Mouse (Mus musculus) cortical plate, adult 2 months (tissue): Measurements from ENCODE around the gene Sbno2.

Experiments
- CTCF ChIP-seq: fragments of 200-500 bp; IDR thresholded peaks from 2 replicates; pipeline ENCODE4 v1.5.1; 2011; ENCODE audit warnings: mild to moderate bottlenecking, control low read depth, low read length; ENCODE audit not compliant: insufficient read depth; ENCODE audit errors: extremely low read depth
- POLR2A ChIP-seq: fragments of 200-500 bp; IDR thresholded peaks from 2 replicates; pipeline ENCODE4 v1.6.1; 2011; ENCODE audit warnings: mild to moderate bottlenecking, low read length, control low read depth; ENCODE audit not compliant: insufficient read depth; ENCODE audit errors: extremely low read depth

- TF ChIP-seq CTCF (no peak), POLR2A (no peak)
These were observed 30.4 kb downstream of the Sbno2 start for GRCm38 (mm10) chr10:80074813-80075601.
